Mouse (Mus musculus): ENCODE measurements around the gene Gm28047. TPM values are rescaled to one million over a fixed set of nuclear protein-coding genes. Genes with fewer than 3 reads are reported as not detected.
"Not testable (repeated sequence)": the region's sequence is repeated elsewhere in the genome, so short reads cannot be mapped to it uniquely, and the experiment has no call there.

Gm28047 gene
- total RNA-seq, 2 experiments from 2014 or later: 3.1 TPM; not detected in 1

DNA sequence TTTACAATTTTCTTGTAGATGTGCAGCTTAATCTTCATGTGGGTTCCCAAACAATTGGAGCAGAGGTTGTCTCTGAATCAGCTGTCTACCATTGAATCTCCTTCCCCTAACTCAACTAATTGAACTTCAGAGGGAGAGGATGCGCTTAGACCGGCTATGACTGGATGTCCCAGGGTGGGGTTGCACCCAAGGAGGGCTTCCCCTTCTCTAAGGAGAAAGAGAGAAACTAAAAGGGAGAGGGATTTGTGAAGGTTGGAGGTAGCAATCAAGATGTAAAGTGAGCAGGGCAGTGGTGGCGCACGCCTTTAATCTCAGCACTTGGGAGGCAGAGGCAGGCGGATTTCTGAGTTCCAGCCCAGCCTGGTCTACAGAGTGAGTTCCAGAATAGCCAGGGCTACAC lies 5.4 kb downstream of the Gm28047 start:
- DNase-seq: no peak

GRCm38 (mm10) chr15:102617654-102618053 lies 7.2 kb downstream of the Gm28047 start:
- DNase-seq: no peak

- no peak for DNase-seq
Observed at GRCm38 (mm10) chr15:102616174-102616573, 8.7 kb downstream of the Gm28047 start.

GRCm38 (mm10) chr15:102614224-102614623 lies 10.6 kb downstream of the Gm28047 start:
- DNase-seq: no peak

DNA sequence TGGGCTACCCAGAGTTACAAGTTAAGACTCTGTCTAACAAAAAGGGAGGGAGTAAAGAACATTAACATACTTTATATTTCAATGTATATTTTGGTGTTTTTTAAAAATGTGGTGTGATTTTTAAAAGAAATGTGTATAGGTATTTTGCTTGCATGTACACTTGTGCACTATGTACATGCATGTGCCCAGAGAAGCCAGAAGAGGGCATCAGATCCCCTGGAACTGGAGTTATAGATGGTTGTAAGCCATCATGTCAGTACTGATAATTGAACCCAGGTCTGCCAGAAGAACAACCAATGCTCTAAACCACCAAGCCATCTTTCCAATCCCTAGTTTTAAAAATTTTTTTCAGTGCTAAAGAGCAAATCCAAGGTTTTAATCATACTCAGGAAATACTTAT lies 11.9 kb downstream of the Gm28047 start:
- DNase-seq: no peak

DNA sequence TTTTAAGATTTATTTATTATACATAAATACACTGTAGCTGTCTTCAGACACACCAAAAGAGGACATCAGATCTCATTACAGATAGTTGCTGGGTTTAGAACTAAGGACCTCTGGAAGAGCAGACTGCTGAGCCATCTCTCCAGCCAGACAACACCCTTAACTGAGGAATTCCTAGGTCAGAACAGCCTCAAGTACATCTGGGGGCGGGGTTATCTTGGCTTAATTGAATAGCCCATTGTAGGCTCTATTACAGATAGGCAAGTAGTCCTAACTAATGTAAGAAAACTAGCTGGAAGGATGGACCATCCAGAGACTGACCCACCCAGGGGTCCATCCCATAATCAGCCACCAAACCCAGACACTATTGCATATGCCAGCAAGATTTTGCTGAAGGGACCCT lies 16.3 kb downstream of the Gm28047 start:
- DNase-seq: not testable (repeated sequence)

DNA sequence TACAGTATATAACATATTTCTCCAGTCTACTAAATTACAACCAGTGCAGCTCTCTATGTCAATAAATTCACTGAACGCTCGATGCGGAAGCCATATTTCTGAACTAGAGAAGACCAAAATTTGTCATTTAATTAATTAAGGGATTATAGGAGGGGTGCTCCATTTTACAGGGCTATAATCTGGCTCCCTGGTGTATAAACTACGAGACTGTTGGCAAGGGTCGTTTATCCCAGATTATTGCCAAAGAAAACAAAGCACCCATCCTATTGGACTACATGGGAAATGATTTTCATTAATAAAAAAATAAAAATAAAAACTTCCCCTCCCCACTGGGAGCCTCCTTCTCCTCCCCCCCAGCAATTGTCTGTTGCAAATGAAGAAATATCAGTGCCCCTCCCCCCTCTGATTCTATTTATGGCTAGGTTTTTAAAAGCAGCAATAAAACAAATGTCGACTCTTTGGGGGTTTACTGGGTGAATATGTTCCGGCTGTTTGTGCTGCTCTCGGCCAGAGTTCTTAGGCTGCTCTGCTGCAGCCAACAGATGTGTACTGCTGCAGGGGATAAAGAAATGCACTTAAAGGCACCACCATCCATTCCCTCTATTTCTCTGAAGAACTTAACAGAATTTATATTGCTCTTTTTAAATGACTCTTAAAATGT lies 30.7 kb downstream of the Gm28047 start:
- no peak for DNase-seq

DNA sequence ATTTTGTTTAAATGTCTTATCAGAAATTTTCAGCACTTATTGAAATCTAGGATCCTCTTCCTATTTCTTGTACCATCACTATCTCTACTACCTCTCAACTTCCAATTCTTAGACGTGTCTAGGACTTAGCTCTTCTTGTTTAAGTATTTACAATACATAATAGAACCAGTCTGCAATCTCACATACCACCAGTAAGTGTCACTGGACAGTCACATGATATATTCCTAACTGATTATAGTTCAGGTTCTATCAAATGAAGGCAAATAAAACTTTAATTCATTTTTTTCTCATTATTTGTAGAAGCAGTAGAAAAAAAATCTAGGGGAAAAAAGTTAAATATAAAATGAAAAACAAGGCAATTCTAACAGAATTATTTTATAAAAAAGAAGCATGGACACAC lies 32.2 kb downstream of the Gm28047 start:
- DNase-seq: no peak

- DNase-seq: no peak
Observed at GRCm38 (mm10) chr15:102590567-102590966, 34.3 kb downstream of the Gm28047 start.

DNA sequence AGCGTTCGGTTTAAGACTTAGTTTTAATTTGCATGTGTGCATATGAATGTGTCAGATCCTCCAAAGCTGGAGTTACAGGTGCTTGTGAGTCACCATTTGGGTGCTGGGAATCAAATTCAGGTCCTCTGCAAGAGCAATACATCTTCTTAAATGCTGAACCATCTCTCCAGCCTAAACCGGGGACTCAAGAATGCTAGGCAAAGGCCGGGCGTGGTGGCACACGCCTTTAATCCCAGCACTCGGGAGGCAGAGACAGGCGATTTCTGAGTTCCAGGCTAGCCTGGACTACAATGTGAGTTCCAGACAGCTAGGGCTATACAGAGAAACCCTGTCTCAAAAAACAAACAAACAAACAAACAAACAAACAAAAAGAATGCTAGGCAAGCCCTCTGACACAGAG lies 35.0 kb downstream of the Gm28047 start:
- no peak for DNase-seq

DNA sequence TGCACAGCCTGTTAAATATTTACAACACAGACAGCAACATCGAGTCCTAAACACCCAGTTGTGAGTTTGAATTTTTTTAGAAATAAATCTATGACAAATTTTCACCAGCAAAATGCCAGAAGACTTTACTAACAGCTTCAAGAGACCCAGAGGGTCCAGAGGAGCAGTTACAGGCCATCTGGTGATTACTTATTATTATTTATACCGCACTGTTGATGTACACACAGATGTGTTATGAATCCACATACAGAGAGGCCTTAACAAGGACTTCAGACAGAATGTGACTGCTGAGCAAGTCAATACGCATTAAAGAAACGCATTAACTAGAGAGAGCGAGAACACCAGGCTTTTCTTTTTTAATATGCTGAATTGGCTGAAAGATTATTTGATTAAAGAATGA lies 39.4 kb downstream of the Gm28047 start:
- DNase-seq: no peak

- peak; percentile 63 to 66 for DNase-seq
Observed at GRCm38 (mm10) chr15:102583708-102584383, 41.0 kb downstream of the Gm28047 start.

GRCm38 (mm10) chr15:102581205-102581604 lies 43.7 kb downstream of the Gm28047 start:
- DNase-seq: no peak

GRCm38 (mm10) chr15:102578351-102578750 lies 46.5 kb downstream of the Gm28047 start:
- no peak for DNase-seq

GRCm38 (mm10) chr15:102576972-102577371 lies 47.9 kb downstream of the Gm28047 start:
- no peak for DNase-seq

DNA sequence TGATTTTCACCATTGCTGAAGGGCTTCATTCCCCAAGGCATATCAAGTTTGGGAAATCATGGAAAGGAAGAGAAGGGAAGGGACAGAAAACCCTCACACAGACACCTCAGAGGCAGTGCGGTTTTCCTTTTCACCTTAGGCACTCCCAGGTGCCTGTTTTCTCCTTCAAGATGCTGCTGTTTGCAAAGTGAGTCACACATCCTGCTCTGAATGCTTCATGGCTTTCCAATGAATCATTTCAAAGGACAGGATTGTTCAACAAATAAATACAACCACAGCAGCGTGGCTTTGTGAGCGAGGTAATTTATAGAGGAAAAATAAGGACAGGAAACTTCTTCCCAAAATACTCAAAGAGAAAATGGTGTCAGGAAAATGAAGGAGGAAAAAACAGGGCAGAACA lies 52.8 kb downstream of the Gm28047 start:
- DNase-seq: no peak

GRCm38 (mm10) chr15:102567849-102568248 lies 57.0 kb downstream of the Gm28047 start:
- DNase-seq: no peak

DNA sequence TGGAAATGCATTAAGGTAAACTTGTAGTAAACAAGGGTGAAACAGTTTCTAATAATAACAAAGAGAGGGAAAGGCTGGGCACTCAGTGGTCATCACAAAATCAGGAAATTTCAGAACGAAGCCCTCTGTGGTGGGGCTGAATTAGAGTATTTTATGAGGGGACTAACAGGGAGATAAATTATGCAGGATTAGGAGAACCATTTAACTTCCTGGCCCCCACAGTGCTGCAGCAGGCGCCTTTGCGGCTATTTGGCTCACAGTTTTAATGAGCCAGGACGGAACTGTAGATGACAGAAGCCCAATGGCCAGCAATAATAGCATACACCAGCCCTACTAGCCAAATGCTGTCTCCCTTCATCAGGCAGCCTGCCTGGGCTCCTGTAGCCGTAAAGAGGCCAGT lies 61.2 kb downstream of the Gm28047 start:
- DNase-seq: no peak

DNA sequence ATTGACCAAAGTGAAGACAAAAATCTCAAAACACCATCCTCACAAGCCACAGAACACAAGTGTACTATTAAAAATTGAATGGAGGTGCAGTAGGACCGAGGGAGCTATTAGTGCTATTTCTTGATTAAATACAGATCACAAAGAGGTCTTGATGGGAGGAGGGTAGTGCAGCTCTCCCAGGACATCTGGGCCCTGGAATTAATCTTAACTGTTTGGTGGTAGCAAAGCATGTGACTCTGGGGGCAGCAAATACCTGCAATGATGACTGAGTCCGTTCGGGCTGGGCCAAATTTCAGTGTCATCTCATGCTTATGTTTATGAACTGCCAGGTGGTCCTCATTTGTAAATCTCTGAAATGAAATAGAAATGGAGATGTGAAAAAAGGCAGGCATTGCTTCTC lies 61.8 kb downstream of the Gm28047 start:
- DNase-seq: no peak

DNA sequence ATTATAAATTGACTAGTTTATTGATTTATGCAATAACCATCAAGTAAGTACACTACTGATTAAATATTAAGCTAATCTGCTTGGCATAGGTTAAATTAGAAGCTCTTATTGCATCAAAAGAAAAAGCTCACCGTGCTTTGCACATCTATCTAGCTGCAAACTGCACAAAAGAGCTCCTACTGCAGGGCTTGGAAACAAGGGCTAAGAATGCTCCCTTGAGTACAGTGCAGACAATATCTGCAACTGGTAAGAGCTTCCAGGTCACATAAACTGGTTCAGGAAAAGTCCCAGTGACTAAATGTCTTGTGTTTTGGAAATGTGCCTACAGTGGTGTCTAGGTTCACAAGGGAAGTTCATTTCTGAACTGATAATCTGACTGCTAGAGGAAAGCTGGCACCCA lies 62.4 kb downstream of the Gm28047 start:
- DNase-seq: no peak

DNA sequence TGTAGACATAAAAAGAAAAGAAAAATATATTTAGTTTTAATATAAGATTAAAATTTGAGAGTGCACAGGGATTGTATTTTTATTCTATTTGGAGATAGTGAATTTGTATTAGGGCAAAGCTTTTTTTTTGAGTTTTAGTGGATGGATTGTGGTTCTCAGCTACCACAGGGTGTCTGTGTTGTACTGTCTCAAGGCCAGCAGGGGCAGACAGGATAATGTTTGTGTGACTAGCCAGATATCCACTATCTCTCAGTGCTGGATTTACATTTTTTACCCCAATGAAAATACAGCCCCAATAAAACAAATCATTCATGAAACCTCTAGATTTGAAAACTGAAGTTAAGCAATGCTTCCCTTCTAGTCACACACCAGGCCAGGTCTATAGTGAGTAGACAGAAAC lies 67.3 kb downstream of the Gm28047 start:
- no peak for DNase-seq

- no peak for DNase-seq
Observed at GRCm38 (mm10) chr15:102555581-102555980, 69.3 kb downstream of the Gm28047 start.

GRCm38 (mm10) chr15:102552599-102552998 lies 72.3 kb downstream of the Gm28047 start:
- no peak for DNase-seq

DNA sequence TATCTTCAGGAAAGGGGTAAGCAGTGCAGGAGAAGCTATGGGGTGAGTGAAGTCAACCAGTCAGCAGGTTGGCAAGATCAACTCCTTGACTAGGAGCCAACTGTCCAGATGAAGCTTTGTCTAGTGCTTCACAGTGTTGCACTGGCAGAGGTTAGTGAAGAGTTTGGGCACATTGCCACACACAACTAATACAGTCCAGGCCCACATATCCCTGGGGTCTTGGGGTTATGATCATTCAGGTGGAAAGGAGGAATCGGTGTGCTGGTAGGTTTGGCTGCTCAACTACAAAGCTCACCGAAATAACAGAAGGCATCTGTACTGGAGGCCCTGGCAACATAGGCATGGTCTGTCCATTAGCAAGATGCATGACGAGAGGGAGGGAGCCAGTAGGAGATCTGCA lies 77.4 kb downstream of the Gm28047 start:
- no peak for DNase-seq
